Mouse (Mus musculus) cerebellum, adult 2 months (tissue): ENCODE measurements around the gene Pofut1.

Source experiments
- CTCF ChIP-seq: fragments of 200-500 bp; IDR thresholded peaks from 2 replicates; pipeline ENCODE4 v1.5.1; 2011; ENCODE audit warnings: low read depth, mild to moderate bottlenecking, control low read depth, low read length, moderate library complexity, borderline replicate concordance; ENCODE audit not compliant: insufficient read depth
- POLR2A ChIP-seq: fragments of 200-500 bp; IDR thresholded peaks from 2 replicates; pipeline ENCODE4 v1.6.1; 2011; ENCODE audit warnings: low read length, control low read depth, borderline replicate concordance; ENCODE audit not compliant: insufficient read depth

- TF ChIP-seq CTCF (no peak), POLR2A (no peak)
Measured at GRCm38 (mm10) chr2:153259030-153259863, 17.9 kb downstream of the Pofut1 start.
